Mouse (Mus musculus) embryonic facial prominence, embryonic 15.5 days (tissue): Measurements from ENCODE around the gene Znrf3. TPM values are rescaled to one million over a fixed set of nuclear protein-coding genes. Genes with fewer than 3 reads are reported as not detected.

Experiments
- ATAC-seq: fragments of 200-750 bp; cut with Nextera tagmentation; 2 replicates; pipeline ENCODE4 v1.8.0; 2017; ENCODE audit warnings: low read depth, moderate TSS enrichment; ENCODE audit not compliant: insufficient number of reproducible peaks, low FRiP score, low TSS enrichment
- H3K27ac ChIP-seq: fragments of 300-500 bp; sonication (generic); replicated peaks from 2 replicates; pipeline ENCODE4 v1.5.1; 2015; ENCODE audit warnings: mild to moderate bottlenecking, inconsistent platforms
- H3K27me3 ChIP-seq: fragments of 300-500 bp; sonication (generic); 2 replicates; pipeline ENCODE4 v1.6.1; 2015; ENCODE audit warnings: inconsistent platforms
- H3K36me3 ChIP-seq: fragments of 300-500 bp; sonication (generic); 2 replicates; pipeline ENCODE4 v1.6.1; 2015; ENCODE audit warnings: mild to moderate bottlenecking, inconsistent platforms
- H3K4me1 ChIP-seq: fragments of 300-500 bp; sonication (generic); 2 replicates; pipeline ENCODE4 v1.6.1; 2015; ENCODE audit warnings: inconsistent platforms
- H3K4me2 ChIP-seq: fragments of 300-500 bp; sonication (generic); replicated peaks from 2 replicates; pipeline ENCODE4 v1.6.1; 2015; ENCODE audit warnings: mild to moderate bottlenecking, inconsistent platforms
- H3K4me3 ChIP-seq: fragments of 300-500 bp; sonication (generic); replicated peaks from 2 replicates; pipeline ENCODE4 v1.5.1; 2015; ENCODE audit warnings: mild to moderate bottlenecking, inconsistent platforms
- H3K9ac ChIP-seq: fragments of 300-500 bp; sonication (generic); 2 replicates; pipeline ENCODE4 v1.6.1; 2015; ENCODE audit warnings: inconsistent platforms
- H3K9me3 ChIP-seq: fragments of 300-500 bp; sonication (generic); replicated peaks from 2 replicates; pipeline ENCODE4 v1.6.1; 2016; ENCODE audit warnings: inconsistent platforms
- WGBS: fragments of 180-500 bp; shearing (Covaris S2); methylation state at CpG from one replicate; pipeline ENCODE4 v1.1.7; 2015; 5-methylcytosine and 5-hydroxymethylcytosine counted together
- polyA plus RNA-seq: library from polyadenylated mRNA; unstranded; fragments of >200 nt; fragmentation: Nextera tagmentation; extraction: Ambion mirVana; gene quantifications from 2 replicates; pipeline ENCODE4 v1.2.1, GENCODE M21; 2015

The Znrf3 gene
- polyA plus RNA-seq, 1 experiment from 2014 or later = 16.9 TPM

DNA sequence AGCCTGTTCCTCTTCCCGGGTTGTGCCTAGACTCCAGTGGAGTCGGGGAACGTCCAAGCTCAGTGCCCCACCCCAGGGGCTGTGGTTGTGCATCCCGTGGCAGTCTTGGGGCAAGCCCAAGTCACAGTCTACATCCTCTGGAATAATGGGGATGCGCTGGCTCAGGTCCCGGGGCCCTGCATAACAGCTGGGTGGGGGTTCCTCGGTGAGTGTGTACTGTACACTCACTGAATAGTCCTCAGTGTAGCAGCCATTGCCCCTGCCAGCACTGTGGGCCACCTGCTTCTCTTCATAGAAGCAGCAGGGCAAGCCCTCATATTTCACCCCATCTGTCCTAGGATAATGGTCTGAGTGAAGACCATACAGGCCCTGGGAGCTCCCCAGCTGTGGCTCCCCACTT, 163.7 kb downstream of the Znrf3 start:
- H3K9me3 ChIP-seq = no peaks in the 10 kb centered on the region
- no peak overlapping the region for H3K9ac ChIP-seq
- no peaks in the 10 kb centered on the region; the same call in 1 of the 2 replicates for H3K4me1 ChIP-seq
- no peak overlapping the region for H3K4me2 ChIP-seq
- H3K27ac ChIP-seq = no peak overlapping the region
- 0 out of 2 replicates have a peak, but pooled peaks have one; percentile 22 for ATAC-seq
- H3K36me3 ChIP-seq = peaks cover 67% of the 10 kb centered on the region
- H3K4me3 ChIP-seq = no peak overlapping the region
- no peaks in the 10 kb centered on the region for H3K27me3 ChIP-seq
- WGBS = 75% methylated on average over 7 of the region's 7 CpGs

DNA sequence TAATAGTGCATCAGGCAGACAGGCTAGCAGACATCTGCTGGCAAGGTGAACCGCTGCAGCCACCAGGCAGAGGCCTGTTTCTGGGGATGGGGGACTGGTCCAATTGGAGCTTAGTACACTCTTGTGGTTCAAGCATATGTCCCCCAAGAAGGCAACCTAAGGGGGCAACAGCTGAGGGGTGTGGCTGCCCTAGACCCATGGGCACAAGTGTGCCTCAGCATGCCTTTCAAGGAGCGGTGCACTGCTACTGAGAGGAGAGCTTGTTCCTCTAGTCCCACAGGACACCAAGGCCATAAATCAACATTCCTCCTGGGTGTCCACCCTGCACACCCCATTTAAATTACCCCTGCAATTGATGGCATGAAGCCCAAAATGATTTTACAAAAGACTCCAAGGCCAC, 166.2 kb downstream of the Znrf3 start:
- Histone ChIP-seq H3K27ac (no peak overlapping the region), H3K36me3 (peaks cover 43% of the 10 kb centered on the region), H3K9ac (no peak overlapping the region), H3K9me3 (no peaks in the 10 kb centered on the region), H3K4me1 (peaks cover 4% of the 10 kb centered on the region), H3K4me2 (no peak overlapping the region), H3K27me3 (no peaks in the 10 kb centered on the region), H3K4me3 (no peak overlapping the region)
- ATAC-seq = 0 out of 2 replicates have a peak, but pooled peaks have one; percentile 48
- 77% methylated on average over 2 of the region's 2 CpGs for WGBS

DNA sequence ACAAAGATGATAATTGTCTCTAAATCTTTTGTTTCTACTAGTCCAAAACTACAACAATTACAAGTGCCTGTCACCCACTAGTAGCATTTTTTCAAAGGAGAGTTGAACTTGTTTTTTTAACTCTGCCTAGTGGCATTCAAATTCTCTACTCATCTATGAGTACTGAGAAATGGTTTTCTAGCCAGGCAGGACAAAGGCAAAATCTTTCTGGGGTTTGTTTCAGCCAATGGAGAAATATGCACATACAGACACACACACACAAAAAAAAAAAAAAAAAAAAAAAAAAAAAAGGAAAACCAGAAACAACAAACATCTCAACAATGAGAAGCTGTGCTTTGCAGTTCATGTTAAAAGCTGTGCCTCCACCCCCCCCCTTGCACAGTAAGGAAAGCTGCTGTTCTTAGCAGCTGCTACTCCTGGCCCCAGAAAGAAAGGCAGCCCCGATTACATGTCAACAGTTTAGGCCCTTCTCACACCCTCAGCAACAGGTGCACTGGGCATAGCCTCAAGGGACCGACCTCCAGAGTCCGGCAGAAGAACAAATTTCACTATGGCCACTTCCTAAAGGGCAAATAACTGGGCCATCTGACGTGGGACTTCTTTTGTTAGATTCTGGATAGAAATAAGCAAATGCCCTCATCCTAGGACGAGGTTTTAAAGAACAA, 167.2 kb downstream of the Znrf3 start:
- 65% methylated on average over 5 of the region's 5 CpGs for WGBS
- H3K4me2 ChIP-seq = no peak overlapping the region

DNA sequence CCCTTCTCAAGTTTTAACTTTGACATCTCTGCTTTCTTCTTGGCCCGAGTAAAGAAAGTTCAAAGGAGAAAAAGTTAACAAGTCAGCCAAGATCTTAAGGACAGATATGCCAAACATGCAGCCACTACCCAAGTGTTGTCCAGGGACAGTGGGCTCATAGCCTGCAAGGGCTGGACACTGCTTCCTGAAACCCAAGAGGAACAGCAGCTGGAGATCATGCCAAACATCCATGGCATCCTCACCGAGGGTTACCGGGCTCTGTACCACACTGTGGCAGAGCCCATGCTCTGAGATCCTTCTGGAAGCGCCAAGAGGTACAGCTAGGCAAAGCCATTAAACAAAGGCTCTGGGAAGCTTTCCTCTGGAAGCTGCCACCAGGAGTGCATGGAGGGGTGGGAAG, 169.4 kb downstream of the Znrf3 start:
- Histone ChIP-seq H3K36me3 (peaks cover 11% of the 10 kb centered on the region), H3K9me3 (no peaks in the 10 kb centered on the region), H3K27ac (no peak overlapping the region), H3K4me2 (no peak overlapping the region), H3K9ac (no peak overlapping the region), H3K4me3 (no peak overlapping the region), H3K27me3 (no peaks in the 10 kb centered on the region), H3K4me1 (peaks cover 25% of the 10 kb centered on the region)
- no peak for ATAC-seq
- WGBS = 71% methylated on average over 4 of the region's 4 CpGs

More for the DNA sequence above, 167.2 kb downstream of the Znrf3 start:
- no peak overlapping the region for H3K9ac ChIP-seq
- H3K9me3 ChIP-seq = no peaks in the 10 kb centered on the region
- ATAC-seq = no peak
- H3K27ac ChIP-seq = no peak overlapping the region
- peaks cover 33% of the 10 kb centered on the region for H3K36me3 ChIP-seq
- peaks cover 9% of the 10 kb centered on the region for H3K4me1 ChIP-seq
- H3K4me3 ChIP-seq = no peak overlapping the region
- H3K27me3 ChIP-seq = no peaks in the 10 kb centered on the region

DNA sequence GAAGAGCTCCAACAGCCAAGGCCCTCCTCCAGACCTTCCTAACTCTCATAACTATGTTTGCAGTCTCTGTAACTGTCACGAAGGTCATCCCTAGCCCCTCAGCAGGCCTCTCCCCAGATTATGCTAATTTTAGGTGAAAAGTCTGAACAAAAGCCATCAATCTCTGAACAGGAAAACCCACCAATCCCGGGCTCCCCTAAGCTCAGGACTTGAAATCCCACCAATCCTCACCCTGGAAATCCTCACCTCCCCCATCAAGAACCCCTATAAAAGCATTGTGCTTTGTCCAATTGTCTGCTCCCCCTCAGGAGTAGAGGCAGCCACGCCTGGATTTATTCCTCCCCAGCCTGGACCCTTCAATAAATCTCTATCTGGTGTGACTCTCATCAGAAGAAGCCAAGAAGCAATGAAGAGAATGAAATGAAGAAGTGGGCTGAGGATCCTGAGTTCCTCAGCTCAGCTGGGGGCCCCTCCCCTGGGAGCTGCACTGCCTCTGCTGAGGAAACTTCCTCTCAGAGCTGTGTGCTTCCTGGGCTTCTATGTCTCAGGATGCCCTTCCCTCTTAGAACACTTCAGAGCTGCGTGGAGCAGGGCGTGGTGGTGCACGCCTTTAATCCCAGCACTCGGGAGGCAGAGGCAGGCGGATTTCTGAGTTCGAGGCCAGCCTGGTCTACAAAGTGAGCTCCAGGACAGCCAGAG, 172.0 kb downstream of the Znrf3 start:
- Histone ChIP-seq H3K4me1 (peaks cover 25% of the 10 kb centered on the region), H3K4me3 (no peak overlapping the region), H3K27ac (peak overlapping the region; percentile 73), H3K36me3 (no peaks in the 10 kb centered on the region), H3K9ac (no peak overlapping the region), H3K27me3 (no peaks in the 10 kb centered on the region), H3K4me2 (no peak overlapping the region), H3K9me3 (no peaks in the 10 kb centered on the region)
- ATAC-seq = no peak
- 78% methylated on average over 9 of the region's 9 CpGs for WGBS

DNA sequence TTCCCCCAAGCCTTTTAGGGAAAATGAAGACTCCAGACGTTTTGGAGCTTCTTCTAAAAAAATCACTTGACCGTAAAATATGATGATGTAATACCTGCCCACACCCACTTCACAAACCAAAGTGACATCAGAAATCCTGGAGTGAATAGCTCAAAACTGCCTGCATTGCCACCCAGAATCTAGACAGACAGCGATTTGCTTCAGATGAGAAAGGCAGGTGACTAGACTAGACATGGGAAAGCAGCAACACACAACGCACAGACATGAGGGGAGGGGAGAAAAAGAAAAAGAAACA, 172.6 kb downstream of the Znrf3 start:
- Histone ChIP-seq H3K27me3 (no peaks in the 10 kb centered on the region), H3K4me3 (no peak overlapping the region), H3K27ac (peak overlapping the region; percentile 73), H3K9me3 (no peaks in the 10 kb centered on the region), H3K9ac (no peak overlapping the region), H3K36me3 (no peaks in the 10 kb centered on the region), H3K4me2 (no peak overlapping the region), H3K4me1 (peaks cover 25% of the 10 kb centered on the region)
- WGBS = 32% methylated on average over 4 of the region's 4 CpGs
- ATAC-seq = no peak

DNA sequence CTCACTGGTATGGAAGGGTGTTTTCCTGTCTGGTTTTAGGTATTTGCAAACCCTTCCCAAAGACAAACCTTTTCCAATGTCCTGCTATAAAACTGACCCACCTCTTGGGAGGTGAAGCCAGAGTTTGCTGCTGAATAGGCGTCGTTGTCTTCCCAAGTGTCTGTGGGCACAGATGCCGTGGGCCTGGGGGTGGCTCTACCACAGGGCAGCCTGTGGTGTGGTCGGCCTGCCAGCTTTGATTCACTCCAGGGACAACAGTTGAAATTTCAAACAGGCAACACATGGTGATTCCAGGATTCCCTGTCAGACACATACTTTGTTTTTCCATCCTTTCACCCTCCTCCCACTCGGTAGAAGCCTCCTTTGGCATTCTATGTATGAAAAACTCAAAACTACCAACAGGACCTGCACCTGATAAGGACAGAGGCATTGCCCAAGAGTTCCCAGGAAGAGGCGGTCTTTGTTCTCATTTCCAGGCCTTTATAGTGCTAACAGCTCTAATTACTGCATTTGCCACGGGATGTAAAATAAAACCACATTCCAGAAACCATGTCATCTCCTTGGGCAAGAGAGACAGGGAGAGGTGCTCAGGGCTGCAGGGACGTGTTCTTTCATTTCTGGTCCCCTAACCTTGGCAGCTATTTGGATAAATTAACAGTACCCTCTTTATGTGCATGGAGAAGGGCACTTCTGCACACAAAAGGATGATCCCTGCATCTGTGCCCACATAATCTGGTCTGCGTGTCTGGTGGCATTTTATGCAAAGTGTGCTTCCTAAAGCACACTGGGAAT, 173.2 kb downstream of the Znrf3 start:
- WGBS = 17% methylated on average over 9 of the region's 9 CpGs
- Histone ChIP-seq H3K27ac (peak overlapping the region; percentile 73), H3K4me2 (no peak overlapping the region), H3K27me3 (no peaks in the 10 kb centered on the region), H3K36me3 (no peaks in the 10 kb centered on the region), H3K9ac (no peak overlapping the region), H3K9me3 (no peaks in the 10 kb centered on the region), H3K4me1 (peaks cover 25% of the 10 kb centered on the region), H3K4me3 (no peak overlapping the region)
- ATAC-seq = no peak

DNA sequence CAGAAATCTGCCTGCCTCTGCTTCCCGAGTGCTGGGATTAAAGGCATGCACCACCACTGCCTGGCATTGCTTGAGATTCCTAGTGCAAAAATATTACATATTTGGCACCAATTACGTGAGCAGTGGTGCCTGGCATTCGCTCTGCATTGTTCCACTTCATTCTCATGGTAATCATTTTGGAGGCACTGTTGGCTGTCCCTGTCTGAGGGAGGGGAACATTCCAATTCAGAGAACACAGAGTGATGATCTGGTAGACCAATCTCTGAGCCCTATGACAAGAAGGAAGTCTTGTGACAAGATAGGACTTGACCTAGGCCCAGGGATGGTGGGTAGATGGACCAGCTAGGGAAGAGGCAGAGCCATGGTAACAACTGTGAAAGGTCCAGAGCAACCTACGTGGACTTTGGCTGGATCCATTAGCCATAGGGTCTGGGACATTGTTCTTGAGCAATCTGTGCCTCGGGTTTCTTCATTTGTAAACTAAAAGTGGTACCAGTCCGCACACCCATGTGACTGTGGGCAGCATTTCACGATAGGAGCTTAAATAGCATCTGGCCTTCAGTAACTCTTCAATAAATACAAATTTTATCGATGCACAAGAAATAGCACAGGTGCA, 174.7 kb downstream of the Znrf3 start:
- no peak for ATAC-seq
- Histone ChIP-seq H3K4me1 (peaks cover 20% of the 10 kb centered on the region), H3K27me3 (no peaks in the 10 kb centered on the region), H3K9ac (no peak overlapping the region), H3K4me2 (no peak overlapping the region), H3K4me3 (no peak overlapping the region), H3K27ac (no peak overlapping the region), H3K9me3 (no peaks in the 10 kb centered on the region), H3K36me3 (no peaks in the 10 kb centered on the region)
- 83% methylated on average over 8 of the region's 8 CpGs for WGBS

DNA sequence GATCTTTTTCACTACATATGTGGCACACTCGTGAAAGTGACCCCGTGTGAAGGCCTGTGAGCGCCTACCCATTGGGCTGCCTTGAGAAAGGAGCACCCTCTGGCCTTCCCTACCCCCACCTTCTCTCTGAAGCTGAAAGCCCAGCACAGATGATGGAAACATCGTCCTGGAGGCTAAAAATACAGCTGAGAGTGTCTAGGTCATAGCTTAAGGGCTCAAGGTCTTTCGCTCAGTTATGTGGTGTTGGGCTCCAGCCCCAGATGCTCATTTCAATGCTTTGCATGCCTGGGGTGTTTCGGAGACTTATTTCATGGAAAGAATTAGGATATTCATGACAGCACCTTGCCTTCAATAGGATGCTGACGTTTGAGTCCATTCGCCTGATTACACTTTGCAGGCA, 178.9 kb downstream of the Znrf3 start:
- Histone ChIP-seq H3K4me2 (no peak overlapping the region), H3K4me3 (no peak overlapping the region), H3K27me3 (no peaks in the 10 kb centered on the region), H3K27ac (no peak overlapping the region), H3K36me3 (no peaks in the 10 kb centered on the region), H3K9me3 (no peaks in the 10 kb centered on the region), H3K9ac (no peak overlapping the region), H3K4me1 (peaks cover 8% of the 10 kb centered on the region)
- ATAC-seq = no peak
- WGBS = 65% methylated on average over 8 of the region's 8 CpGs

DNA sequence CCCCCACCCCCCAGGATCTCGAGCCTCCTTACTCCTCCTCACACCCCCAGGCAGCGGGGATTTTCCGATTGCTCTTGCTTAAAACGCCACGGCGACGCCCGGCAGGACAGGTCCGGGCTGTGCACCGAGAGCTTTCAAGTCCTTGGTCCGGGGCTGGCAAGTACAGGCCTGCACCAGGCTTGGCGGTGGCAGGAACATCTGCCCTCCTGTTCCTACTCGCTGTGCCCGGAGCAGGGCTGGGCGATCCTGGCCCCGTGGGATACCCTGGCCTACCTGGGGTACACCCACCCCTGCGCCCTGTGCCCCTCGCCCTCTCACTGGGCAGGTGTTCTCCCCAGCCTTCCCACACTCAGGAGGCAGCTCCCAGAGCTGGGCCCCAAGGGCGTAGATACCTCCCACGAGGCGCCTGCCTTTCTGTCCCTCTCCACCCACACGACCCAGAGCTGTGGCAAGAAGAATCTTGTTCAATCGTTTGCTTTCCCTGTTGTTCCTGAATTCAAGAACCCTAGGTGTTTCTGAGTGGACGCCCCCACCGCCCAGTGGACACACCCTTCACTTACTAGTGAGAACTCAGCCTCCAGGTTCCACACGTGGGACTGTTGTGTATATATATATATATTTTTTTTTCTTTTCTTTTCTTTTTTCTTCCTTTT, 181.4 kb downstream of the Znrf3 start:
- 50% methylated on average over 26 of the region's 26 CpGs for WGBS
- Histone ChIP-seq H3K27ac (peak overlapping the region; percentile 86), H3K36me3 (no peaks in the 10 kb centered on the region), H3K4me1 (peaks cover 21% of the 10 kb centered on the region), H3K27me3 (no peaks in the 10 kb centered on the region), H3K4me3 (peak overlapping the region; percentile 7; the same call in 1 of the 2 replicates), H3K4me2 (peak overlapping the region; percentile 21), H3K9me3 (no peaks in the 10 kb centered on the region), H3K9ac (no peak overlapping the region)
- ATAC-seq = 0 out of 2 replicates have a peak, but pooled peaks have one; percentile 37
